Mouse (Mus musculus): Measurements from ENCODE around the gene Slc45a3.

Slc45a3 gene

DNA sequence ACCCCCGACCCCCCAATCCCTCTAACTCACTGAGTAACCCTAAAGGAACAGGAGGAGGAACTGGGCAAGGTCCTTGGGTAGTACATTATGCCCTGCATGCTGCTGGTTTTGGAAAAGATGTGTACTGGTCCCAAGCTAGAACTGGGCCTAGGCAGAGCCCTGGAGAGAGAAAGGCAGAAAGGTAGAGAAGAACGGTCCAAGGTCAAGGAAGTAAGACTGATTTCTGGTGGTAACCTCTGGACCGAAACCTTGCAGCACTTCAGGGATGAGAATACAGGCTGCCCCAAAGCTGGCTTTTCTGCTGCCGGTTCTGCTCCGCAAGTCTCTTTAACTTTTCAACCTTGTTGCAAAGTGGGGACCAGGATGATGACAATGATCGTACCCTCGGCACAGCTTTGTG lies 1.8 kb downstream of the Slc45a3 start:
- DNase-seq (ENCODE audit: low read depth, low spot score), result no peak

DNA sequence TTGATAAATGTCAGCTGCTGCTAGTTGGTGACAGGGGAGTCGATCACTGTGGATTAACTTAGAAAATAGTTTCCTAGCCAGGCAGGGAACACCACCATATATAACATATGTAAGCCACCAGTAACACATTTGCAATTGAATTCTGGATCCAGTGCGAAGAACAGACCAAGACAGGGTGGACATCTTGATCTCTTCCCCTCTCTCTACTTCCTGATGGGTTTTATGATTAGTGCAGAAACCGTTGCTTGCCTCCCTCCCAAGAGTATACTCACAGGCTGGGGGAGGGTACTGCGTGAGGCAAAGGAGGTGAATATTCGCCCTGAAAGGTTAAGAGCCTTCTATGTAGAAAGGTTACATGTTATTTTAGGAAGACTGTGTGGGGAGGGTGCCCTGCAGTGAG lies 3.1 kb downstream of the Slc45a3 start:
- DNase-seq (ENCODE audit: low read depth, low spot score), result no peak

DNA sequence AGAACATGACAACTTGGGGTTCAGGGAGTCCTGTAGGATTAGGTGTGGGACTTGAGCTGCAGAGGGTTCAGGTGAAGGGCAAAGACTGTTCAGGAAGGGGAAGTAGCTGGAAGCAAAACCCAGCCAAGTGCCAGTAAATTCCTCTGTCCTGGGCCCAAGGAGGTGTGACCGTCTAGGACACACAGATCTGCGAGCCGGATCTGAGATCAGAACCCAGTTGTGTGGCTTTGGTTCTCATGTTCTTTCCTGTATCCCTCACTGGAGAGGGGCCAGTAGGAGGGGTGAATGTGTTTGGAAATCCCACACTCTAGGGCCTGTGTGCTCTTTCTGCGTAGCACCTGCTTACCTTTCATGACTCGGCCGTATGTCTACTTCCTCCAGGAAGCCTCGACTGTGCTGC lies 4.6 kb downstream of the Slc45a3 start:
- DNase-seq (ENCODE audit: low read depth, low spot score), result no peak

DNA sequence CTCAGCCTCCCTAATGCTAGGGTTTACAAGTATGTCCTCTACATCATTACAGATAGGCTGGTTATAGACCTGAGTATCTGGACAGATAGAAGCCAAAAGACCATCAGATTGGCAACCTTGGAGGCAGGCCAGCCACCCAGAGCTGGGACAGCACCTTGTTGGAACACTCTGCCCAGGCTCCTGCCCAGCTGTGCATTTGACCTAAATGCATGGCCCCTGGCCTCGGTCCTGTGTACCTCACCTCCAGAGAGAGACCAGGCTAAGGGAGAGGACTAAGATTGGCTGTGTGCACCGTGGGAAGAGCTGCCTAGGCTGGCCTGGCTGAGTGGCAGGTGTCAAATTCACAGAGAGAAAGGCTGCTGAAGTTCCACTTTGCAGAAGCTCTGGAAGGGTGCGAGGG lies 5.8 kb downstream of the Slc45a3 start:
- DNase-seq (ENCODE audit: low read depth, low spot score), result no peak

DNA sequence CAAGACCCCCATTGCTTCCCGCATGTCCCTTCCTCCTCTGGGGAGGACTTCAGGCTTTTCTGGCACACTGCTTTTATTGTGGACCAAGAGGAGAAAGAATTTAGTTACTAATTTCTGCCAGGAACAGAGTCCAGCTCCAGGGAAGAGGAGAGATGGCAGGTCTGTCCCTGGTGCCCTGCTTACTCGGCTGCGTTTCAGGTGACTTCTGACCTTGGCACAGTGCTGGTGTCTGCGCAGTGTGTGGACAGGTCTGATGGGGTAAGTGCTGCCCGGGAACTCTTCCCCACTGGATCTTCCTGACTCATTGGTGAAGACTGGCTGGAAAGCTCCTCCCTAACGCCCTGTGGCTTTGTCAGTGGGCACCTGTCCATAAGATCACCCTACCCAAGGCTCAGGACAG lies 6.2 kb downstream of the Slc45a3 start:
- DNase-seq (ENCODE audit: low read depth, low spot score), result no peak

DNA sequence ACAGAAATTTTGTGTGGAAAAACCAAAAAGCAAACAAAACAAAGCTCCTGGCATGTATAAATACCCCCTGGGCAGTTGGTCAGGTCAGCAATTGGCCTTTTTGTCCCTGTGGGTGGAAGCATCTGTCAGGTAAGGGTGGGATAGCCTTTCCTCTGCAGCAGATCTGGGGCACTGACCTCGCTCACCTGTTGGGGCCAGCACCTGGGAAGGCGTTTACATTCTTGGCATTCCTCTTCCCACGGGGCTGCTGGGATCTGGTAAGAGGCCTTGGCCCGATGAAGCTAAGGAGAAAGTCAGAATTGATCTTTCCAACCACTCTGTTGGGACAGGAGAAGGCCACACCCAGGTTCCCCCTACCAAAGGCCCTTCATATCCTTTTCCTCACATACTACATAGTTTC lies 7.1 kb downstream of the Slc45a3 start:
- DNase-seq (ENCODE audit: low read depth, low spot score), result no peak

DNA sequence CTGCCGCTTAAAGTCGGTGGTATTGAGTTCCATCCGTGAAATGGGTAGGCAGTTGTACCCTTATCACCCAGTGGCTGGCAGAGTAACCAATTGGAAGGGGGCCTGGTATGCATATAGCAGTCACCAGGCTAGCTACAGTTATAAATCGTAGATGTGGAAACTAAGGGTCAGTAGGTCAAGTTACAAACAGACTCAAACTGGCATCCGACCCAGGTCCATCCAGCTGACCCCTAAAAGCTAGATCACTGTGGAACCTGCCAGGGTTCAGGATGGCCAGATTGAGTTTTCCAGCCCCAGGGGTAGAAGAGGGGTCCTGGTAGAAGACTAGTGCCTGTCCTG lies 7.5 kb downstream of the Slc45a3 start:
- DNase-seq (ENCODE audit: low read depth, low spot score), result no peak

DNA sequence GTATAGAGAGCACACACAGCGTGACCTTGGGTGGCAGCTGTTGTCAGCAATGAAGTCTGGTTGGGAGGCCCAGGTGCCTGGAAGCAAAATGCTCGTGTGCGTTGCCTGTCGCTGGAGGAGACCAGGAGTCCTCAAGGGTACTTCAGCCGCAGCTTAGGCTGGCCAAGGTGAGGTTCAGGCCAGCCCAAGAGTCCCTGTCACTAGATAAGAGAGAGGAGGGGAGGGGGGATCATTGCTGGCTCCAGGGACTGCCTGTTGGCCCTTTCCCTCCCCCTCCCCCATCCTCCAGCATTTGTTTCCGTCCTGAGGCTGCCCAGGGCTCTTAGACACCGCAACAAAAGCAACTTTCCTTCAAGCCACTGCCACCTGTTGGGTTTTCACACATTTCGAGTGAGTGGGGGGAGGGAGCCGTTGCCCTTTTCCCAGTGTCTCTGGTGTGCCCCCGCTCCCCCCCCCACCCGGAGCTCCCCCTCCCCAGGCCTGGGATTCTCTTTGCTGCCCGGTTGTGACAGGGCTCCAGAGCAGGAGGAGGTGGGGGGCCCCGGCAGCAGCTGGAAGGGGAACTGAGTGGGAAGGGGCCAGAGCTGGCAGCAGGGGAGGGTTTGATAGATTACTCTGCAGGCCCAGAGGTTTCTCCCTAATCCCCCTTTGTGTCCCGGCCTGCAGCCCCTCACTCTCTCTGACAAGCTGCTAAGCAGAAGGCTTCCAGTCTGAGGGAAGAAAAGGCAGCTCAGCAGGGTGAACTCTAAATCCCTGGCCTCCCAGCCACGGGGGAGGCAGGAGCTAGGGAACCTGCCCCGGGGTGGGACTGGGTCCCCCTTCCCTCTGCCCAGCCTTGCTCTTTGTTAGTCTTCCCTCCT lies 8.1 kb downstream of the Slc45a3 start:
- no peak for DNase-seq (ENCODE audit: low read depth, low spot score)

DNA sequence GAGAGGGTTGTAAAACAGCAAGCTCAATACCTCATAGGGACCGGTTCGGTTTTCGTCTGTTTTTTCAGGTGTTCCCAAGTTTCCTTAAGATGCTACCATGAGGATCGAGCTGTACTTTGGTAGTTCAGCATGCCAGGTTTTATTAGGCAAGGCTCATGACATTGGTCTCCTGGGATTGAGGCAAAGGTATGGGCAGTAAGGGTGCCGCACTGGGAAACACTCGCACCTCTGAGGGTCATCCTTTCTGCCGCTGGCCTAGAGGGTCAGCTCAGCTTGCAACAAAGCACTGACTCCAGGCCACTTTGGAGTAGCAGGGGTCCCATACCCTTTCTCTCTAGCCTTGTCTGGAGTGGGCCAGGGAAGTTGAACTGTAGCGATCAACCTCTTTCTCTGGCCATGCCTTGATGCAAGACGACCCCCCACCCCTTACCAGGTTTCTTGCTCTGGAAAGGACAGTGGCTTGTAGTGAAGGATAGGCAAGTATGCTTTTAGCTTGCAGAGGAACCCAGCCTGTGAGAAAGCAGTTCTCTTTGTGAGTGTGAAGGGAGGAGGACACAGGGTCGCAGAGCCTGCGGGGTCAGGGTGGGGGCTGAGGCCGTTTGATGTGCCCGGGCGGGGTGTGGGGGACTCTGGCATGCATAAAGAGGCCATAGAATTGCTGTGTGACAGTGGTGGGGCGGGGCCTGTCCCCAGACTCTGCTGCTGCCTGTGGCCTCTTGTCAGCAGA lies 9.2 kb downstream of the Slc45a3 start:
- DNase-seq (ENCODE audit: low read depth, low spot score), result no peak

DNA sequence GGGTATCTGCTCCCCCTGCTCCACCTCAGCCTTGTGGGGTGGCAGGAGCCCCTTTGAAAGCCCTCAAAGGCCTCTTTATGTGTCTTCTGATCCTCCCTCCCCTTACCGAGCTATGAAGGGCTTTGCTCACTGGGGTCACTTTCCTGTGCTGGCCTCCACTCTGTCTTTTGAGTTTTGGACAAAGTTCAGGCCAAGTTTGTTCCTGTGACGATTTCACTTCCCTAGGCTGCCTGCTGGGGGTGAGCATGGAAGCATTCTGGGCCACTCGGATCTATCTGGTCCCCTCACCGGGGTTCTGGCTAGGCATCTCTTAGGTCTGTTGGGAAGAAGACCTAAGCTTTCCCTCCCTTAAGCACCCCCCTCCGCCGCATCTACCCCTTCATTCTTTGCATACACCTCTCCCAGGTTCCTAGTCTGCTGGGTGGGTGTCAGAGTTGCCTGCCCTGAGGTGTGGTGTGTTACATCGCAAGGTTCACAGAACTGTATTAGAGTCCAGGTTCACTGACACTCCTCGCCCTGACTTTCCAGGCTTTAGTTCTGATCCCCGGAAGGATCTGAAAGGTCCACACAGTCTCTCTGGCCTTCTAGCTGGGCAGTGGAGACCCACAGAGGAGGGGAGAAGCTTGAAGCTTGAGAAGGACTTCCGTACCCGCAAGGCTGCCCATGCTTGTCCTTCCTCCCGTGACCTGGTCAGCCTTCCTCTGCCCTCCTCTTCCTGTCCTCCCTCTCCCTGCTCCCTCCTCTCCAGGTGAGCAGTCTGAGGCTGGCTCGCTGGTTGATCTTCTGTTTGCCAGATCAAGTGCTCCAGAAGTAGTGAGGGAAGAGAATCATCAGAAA lies 9.9 kb downstream of the Slc45a3 start:
- no peak for DNase-seq (ENCODE audit: low read depth, low spot score)

DNA sequence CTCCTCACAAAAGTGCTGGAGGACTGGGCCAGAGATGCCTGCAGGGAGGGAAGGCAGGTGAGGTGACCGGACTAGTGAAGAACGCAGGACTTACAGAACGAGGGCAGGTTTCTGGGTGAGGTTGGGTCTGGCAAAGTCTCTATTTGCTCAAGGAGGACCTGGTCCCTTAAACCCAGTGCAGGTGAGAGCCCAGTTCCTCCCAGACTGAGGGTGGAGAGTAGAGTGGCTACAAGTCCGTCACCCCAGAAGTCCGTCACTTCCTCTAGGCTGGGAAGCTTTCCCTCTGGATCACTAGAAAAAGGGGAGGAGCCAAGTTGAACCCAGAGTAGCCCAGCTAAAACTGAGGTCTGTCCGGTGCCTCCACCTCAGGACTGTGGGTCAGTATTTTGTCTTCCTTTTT lies 11.2 kb downstream of the Slc45a3 start:
- DNase-seq (ENCODE audit: low read depth, low spot score), result no peak

DNA sequence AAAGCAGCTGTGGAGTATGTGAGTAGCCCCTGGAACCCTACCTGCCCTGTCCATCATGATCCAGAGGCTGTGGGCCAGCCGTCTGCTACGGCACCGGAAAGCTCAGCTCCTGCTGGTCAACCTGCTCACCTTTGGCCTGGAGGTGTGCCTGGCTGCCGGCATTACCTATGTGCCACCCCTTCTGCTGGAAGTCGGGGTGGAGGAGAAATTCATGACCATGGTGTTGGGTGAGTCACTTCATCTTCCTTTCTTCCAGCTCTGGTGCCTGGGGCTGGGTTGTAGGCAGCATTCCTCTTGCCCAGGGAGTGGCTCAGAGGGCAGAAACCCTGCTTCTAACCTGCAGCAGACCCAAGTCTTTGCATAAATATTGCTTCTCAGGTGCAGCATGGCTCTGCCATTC lies 14.1 kb downstream of the Slc45a3 start:
- DNase-seq (ENCODE audit: low read depth, low spot score), result no peak

DNA sequence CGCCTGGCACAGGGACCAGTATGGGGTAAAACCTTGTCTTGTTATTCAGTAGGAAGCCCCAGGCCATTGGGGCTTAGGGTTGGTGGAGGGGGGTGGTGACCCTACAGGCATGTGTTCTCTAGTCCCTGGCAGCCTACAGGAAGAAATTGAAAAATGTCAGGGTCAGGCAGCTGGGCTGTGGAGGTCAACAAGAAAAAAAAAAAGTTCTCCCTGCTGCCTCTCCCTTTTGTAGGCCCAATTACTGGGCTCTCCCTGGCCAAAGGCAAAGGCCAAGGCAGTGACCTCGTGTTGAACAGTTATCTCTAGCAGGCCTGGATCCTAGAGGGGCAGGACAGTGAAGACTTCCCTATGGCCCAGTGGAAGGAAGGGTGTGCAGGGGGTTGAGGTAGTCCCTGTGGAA lies 17.7 kb downstream of the Slc45a3 start:
- no peak for DNase-seq (ENCODE audit: low read depth, low spot score)

DNA sequence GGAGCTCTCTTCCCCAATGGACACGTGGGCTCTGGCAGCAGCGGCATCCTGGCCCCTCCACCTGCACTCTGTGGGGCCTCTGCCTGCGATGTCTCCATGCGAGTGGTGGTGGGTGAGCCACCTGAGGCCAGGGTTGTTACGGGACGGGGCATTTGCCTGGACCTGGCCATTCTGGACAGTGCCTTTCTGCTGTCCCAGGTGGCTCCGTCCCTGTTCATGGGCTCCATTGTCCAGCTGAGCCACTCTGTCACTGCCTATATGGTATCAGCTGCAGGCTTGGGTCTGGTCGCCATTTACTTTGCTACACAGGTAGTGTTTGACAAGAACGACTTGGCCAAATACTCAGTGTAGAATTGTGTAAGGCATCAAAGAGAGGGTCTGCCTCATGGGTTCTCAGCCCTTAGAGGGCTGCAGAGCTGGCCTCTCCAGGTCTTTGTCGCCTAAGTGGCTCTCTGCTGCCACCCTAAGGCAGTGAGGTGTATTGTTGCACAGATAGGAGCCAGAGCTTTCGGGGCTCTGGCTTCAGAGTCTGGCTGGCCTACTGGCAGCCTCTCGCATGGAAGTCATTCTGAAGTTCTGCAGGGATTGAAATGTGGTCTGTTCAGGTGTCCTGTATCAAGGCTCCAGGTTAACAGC lies 18.7 kb downstream of the Slc45a3 start:
- peak; percentile 83 for DNase-seq (ENCODE audit: low read depth, low spot score)

DNA sequence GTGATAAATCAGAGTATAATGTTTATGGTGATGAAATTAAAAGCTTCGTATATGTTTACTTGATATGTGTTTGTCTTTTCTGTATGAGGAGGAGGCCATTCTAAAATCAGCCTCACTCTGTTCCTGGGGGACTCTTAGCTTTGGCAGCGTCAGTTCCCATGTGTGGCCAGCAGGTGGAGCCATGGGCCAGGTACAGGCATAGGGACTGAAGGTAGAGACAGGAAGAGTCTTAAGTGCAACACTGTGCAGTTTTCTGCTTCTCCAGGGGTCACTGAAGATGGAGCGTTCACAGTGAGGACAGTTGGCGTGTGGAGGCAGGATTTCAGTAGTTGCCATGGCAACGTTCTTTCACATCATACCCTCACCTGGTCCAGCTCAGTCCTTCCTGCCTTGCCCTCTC lies 20.1 kb downstream of the Slc45a3 start:
- DNase-seq (ENCODE audit: low read depth, low spot score), result peak; percentile 90

DNA sequence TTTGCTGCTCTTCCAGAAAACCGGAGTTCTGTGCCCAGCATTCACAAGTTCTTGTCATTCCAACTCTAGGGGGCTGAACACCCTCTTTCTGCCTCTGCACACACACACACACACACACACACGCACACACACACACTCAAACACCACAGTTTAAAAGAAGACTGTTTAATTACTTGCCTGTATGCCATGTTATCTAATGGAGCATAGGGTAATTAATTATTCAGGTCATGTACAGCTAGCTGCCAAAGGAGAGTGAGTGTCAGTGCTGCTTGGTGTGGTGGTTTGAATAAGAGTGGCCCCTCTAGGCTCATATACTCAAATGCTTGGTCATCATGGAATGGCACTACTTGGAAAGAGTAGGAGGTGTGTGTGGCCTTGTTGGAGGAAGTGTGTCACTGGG lies 21.0 kb downstream of the Slc45a3 start:
- DNase-seq (ENCODE audit: low read depth, low spot score), result no peak

DNA sequence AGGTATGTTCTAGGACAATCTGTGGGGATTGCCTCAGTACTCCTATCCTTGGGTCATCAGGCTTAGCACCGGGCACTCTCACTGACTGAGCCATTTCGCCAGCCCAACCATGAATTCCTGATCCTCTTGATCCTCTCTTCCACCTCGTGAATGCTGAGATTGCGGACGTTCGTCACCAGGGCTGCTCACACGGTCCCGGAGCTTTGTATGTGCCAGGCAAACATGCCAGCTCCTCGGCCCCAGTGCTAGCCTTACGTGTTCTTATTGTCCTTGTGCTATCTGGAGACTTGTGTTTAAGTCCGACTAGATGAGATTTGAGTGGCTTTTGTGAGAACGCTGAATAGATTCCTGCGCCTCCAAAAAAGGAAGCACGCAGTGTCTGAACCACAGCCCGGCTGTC lies 24.7 kb downstream of the Slc45a3 start:
- DNase-seq (ENCODE audit: low read depth, low spot score), result no peak

DNA sequence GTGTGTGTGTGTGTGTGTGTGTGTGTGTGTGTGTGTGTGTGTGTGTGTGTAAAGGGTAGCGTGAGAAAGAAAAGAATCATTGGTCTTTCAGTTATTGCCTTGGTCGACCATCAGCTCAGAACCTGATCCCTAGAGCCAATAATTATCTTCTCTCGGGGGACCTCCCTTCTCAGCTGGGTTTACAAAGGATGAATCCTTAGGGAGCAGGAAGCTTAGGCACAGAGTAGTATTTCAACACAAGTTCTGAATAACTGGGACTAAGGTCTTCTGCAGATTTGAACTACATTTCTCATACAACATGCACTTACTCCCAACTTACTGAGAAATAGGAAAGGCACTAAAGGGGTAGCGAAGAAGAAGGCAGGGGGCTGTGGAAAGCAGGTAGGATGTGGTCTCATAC lies 26.7 kb downstream of the Slc45a3 start:
- DNase-seq (ENCODE audit: low read depth, low spot score), result no peak

DNA sequence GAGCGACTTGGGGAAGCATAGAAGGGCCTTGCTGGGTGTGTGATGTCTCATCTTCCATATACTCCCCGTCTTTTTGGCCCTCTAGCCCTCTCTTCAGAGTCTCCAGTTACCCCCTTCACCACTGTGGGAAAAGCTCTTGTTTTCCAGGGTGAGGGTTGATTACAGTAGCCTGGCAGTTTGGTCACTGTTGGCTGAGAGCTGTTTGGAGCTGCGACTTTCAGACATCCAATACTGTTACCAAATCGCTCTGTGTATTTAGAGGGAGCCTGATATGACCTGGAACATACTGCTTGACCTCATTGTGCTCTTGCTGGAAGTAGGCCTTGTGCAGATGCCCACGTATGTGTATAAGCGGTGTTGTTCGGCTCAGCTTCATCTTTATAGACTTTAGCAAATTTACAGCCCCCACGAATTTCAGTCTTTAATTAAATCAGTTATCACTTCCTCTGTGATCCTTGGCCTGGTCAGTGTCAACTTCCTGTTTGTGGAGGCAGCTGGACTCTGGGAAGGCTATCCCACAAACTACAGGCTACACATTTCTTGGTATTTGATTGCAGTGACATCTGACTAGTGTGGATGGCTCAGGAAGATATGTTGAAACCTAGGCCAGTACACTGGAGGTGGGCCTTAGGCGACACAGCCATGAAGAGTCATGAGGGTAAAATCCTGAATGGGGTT lies 27.5 kb downstream of the Slc45a3 start:
- no peak for DNase-seq (ENCODE audit: low read depth, low spot score)

DNA sequence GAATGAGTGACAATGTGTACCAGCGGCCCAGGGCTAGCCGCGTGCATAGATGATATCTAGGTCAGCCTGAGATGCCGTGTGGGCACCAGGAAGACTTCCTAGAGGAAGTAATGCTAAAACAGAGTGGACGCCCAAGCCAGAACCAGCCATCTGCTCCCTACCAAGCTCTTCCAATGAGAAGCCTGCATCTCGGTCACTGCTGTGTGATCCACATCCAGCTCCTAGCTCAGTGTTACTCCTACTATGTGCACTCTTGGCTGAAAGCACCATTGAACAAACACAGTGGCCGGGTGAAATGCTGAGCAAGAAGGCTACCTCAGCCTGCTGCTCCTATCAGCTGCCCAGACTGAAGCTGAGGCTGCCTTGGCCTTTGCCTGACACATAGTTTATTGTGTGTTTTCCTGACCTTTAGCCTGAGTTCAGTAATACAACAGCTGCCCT lies 29.8 kb downstream of the Slc45a3 start:
- no peak for DNase-seq (ENCODE audit: low read depth, low spot score)

All from CD4-positive, CD25-positive, alpha-beta regulatory T cell, adult 2 months (primary cell).